Comparison of ENCODE assay signal across 10 mouse cellular contexts in the genomic region with DNA sequence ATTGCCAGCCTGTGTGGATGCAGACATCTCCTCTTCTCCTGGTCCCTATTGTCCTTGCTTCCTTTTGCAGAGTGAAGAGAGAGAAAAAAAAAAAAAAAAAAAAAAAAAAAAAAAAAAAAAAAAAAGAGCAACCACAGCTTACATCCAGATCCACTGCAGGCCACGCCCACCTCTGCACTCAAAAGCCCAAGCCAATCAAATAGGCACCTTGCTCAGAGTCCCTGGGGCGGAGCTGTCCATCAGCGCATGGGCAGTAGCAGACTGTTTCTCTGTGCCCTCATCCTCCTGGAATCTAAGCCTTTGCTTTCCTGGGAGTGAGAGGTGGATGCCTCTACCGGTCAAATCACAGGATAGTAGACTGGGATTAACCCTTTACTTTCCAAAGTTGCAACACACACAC.
A peak's percentile ranks its signal among the peaks of the same experiment; 100 is the strongest.
DNase-seq lines count a peak whose midpoint lies in the region; ATAC-seq and TF ChIP-seq lines count a peak whose summit lies in the region.
"Had no signal": no experiment of that assay in that cellular context is flagged by ENCODE, and none has a peak within 500 bp of the region (broad histone marks: within the 10 kb centered on the region; RNA-seq: fewer than 3 reads in every experiment).

No protein-coding gene starts in this region.

- H3K4me2 ChIP-seq in forebrain, postnatal 0 days (ENCODE audit: low read depth): no peak overlapping the region

- intact Hi-C loops in left cerebral cortex, adult 2 months (cut with DNase I): no loop called here

- H3K4me3 ChIP-seq in heart, embryonic 10.5 days: no peak overlapping the region
- no peak overlapping the region for H3K4me3 ChIP-seq in forebrain, postnatal 0 days (ENCODE audit: low read depth, low read length)
- H3K4me3 ChIP-seq in left cerebral cortex, adult 2 months: no peak overlapping the region
- H3K4me3 ChIP-seq: megakaryocyte, embryonic 14.5 days had no signal

- peak; percentile 87 for DNase-seq in heart, embryonic 10.5 days (ENCODE audit: low spot score)
- no peak for DNase-seq in heart, adult 9 months (ENCODE audit: low spot score in 2 of 2)
- peak; percentile 39 for DNase-seq in Muller cell, postnatal 12 days (ENCODE audit: inconsistent ontology term)
- DNase-seq in forebrain, postnatal 0 days: peak; percentile 41
- no peak for DNase-seq in gastrocnemius, postnatal 10 days
- no peak for DNase-seq in ovary, postnatal 36 days (ENCODE audit: low spot score)
- no peak for DNase-seq in left cerebral cortex, adult 2 months (ENCODE audit: extremely low spot score in 1 of 2, low spot score in 2 of 2)

- no peaks in the 10 kb centered on the region for H3K27me3 ChIP-seq in heart, embryonic 10.5 days (ENCODE audit: insufficient read depth, poor library complexity, severe bottlenecking)
- H3K27me3 ChIP-seq in forebrain, postnatal 0 days (ENCODE audit: insufficient read depth, low read length): no peaks in the 10 kb centered on the region

- ATAC-seq in forebrain, postnatal 0 days: peak; percentile 76
- ATAC-seq in megakaryocyte-erythroid progenitor cell, adult 5-6 weeks (replicated peaks; ENCODE audit: low FRiP score, low TSS enrichment, poor library complexity, severe bottlenecking): peak; percentile 59; the same call in 1 of the 2 replicates
- ATAC-seq: CD4-positive, CD25-positive, alpha-beta regulatory T cell, adult 4 months had no signal

- no peak overlapping the region for H3K9ac ChIP-seq in forebrain, postnatal 0 days

- no peaks in the 10 kb centered on the region for H3K36me3 ChIP-seq in heart, embryonic 10.5 days
- H3K36me3 ChIP-seq in forebrain, postnatal 0 days (ENCODE audit: insufficient read depth): no peaks in the 10 kb centered on the region

- TF ChIP-seq CTCF in forebrain, postnatal 0 days (IDR thresholded peaks at IDR 0.05; ENCODE audit: low read depth): no peak
- no peak for TF ChIP-seq CTCF in left cerebral cortex, adult 2 months (IDR thresholded peaks at IDR 0.05)

- peaks cover 4% of the 10 kb centered on the region; the same call in 1 of the 2 replicates for H3K4me1 ChIP-seq in heart, embryonic 10.5 days
- H3K4me1 ChIP-seq in forebrain, postnatal 0 days (ENCODE audit: insufficient read depth): no peaks in the 10 kb centered on the region
- H3K4me1 ChIP-seq: megakaryocyte, embryonic 14.5 days had no signal

- WGBS in heart, embryonic 10.5 days: 13% methylated on average over 4 of the region's 4 CpGs
- WGBS in forebrain, postnatal 0 days: 17% methylated on average over 4 of the region's 4 CpGs

- H3K27ac ChIP-seq in heart, embryonic 10.5 days: no peak overlapping the region
- no peak overlapping the region for H3K27ac ChIP-seq in forebrain, postnatal 0 days (ENCODE audit: low read depth, low read length)
- H3K27ac ChIP-seq in left cerebral cortex, adult 2 months: no peak overlapping the region

- H3K9me3 ChIP-seq in heart, embryonic 10.5 days: no peaks in the 10 kb centered on the region
- H3K9me3 ChIP-seq in forebrain, postnatal 0 days (ENCODE audit: low read length): no peaks in the 10 kb centered on the region
- H3K9me3 ChIP-seq: megakaryocyte, embryonic 14.5 days had no signal

Comparison
In these comparisons a context has a peak if more than half of its experiments do, and no peak if none do; other contexts are left out.
1. DNase-seq: peak in heart, embryonic 10.5 days (single experiment), Muller cell, postnatal 12 days (single experiment) and forebrain, postnatal 0 days (single experiment); none in heart, adult 9 months (0 of 2), gastrocnemius, postnatal 10 days (single experiment), ovary, postnatal 36 days (single experiment) and left cerebral cortex, adult 2 months (0 of 2).